Comparison of ENCODE assay signal across 8 mouse cellular contexts in genomic region chr3:40846473-40846956, GRCm38 (mm10). TPM values are rescaled to one million over a fixed set of nuclear protein-coding genes. Genes with fewer than 3 reads are reported as not detected.
DNase-seq lines count a peak whose midpoint lies in the region; ATAC-seq and TF ChIP-seq lines count a peak whose summit lies in the region.
"Not testable (repeated sequence)": the region's sequence is repeated elsewhere in the genome, so short reads cannot be mapped to it uniquely, and the experiment has no call there.

Gene Mfsd8 (minus strand): TSS chr3:40846886.

- peak; percentile 99 for ATAC-seq in heart, embryonic 15.5 days (replicated peaks; ENCODE audit: insufficient number of reproducible peaks, insufficient read depth, low FRiP score, low read depth)
- ATAC-seq in liver, embryonic 14.5 days (ENCODE audit: insufficient read depth), result peak; percentile 99
- peak; percentile 98 for ATAC-seq in neural tube, embryonic 11.5 days (ENCODE audit: insufficient read depth, low FRiP score, low TSS enrichment)
- ATAC-seq in stomach, postnatal 0 days (ENCODE audit: low FRiP score, low TSS enrichment), result peak; percentile 99

- peak; percentile 56 for TF ChIP-seq EP300 in liver, embryonic 14.5 days (IDR thresholded peaks at IDR 0.05; ENCODE audit: low read depth)
- peak; percentile 87 for TF ChIP-seq EP300 in stomach, postnatal 0 days (optimal IDR thresholded peaks at IDR 0.05)

- peak within 1 kb of the TSS; percentile 87 for H3K27ac ChIP-seq in forebrain, embryonic 10.5 days
- peak within 1 kb of the TSS; percentile 79 for H3K27ac ChIP-seq in heart, embryonic 15.5 days
- peak within 1 kb of the TSS; percentile 74 for H3K27ac ChIP-seq in liver, embryonic 14.5 days
- peak within 1 kb of the TSS; percentile 50; the same call in 1 of the 2 replicates for H3K27ac ChIP-seq in neural tube, embryonic 11.5 days (ENCODE audit: low read depth, low read length)
- peak within 1 kb of the TSS; percentile 84 for H3K27ac ChIP-seq in stomach, postnatal 0 days (replicated peaks)

- H3K36me3 ChIP-seq in forebrain, embryonic 10.5 days (replicated peaks); heart, embryonic 15.5 days; liver, embryonic 14.5 days (replicated peaks; ENCODE audit: control insufficient read depth, insufficient read depth, low read depth); neural tube, embryonic 11.5 days (ENCODE audit: control insufficient read depth, insufficient read depth, low read length); stomach, postnatal 0 days (ENCODE audit: control insufficient read depth, insufficient read depth, low read length): not testable (repeated sequence)

- peak; percentile 93 to 95 for DNase-seq in CD8-positive naive resting alpha-beta T cell, adult 2 months (ENCODE audit: low read depth in 2 of 2, low spot score in 2 of 2)
- peak; percentile 75 for DNase-seq in c-Kit-positive CD71-negative TER-119-negative erythroid progenitor cells, embryonic 14.5 days (ENCODE audit: low read depth)
- peak; percentile 98 for DNase-seq in forebrain, embryonic 10.5 days (ENCODE audit: extremely low spot score, low spot score)
- peak; percentile 95 to 99 for DNase-seq in kidney, postnatal 25 days
- peak; percentile 94 to 96 (median 95) for DNase-seq in liver, embryonic 14.5 days (ENCODE audit: low read depth in 3 of 3, low spot score in 3 of 3)
- DNase-seq in neural tube, embryonic 11.5 days (ENCODE audit: low spot score), result peak; percentile 98
- DNase-seq in stomach, postnatal 0 days (ENCODE audit: low spot score), result peak; percentile 98

- not testable (repeated sequence) for H3K4me1 ChIP-seq in forebrain, embryonic 10.5 days; heart, embryonic 15.5 days (replicated peaks); liver, embryonic 14.5 days (replicated peaks; ENCODE audit: control insufficient read depth in 2 of 2, insufficient read depth in 2 of 2, low read length in 1 of 2); neural tube, embryonic 11.5 days (ENCODE audit: control insufficient read depth, insufficient read depth, low read length); stomach, postnatal 0 days (replicated peaks; ENCODE audit: control insufficient read depth, insufficient read depth)

- not testable (repeated sequence) for H3K9me3 ChIP-seq in forebrain, embryonic 10.5 days; heart, embryonic 15.5 days (replicated peaks); liver, embryonic 14.5 days (ENCODE audit: control insufficient read depth, low read length); neural tube, embryonic 11.5 days (ENCODE audit: control insufficient read depth, low read length); stomach, postnatal 0 days (ENCODE audit: control insufficient read depth, low read length)

- WGBS in forebrain, embryonic 10.5 days, result under 1% methylated on average over 39 of the region's 39 CpGs
- WGBS in heart, embryonic 15.5 days, result under 1% methylated on average over 38 of the region's 39 CpGs
- WGBS in liver, embryonic 14.5 days (ENCODE audit: insufficient replicate concordance), result 0% methylated on average over 33 of the region's 39 CpGs
- under 1% methylated on average over 33 of the region's 39 CpGs for WGBS in neural tube, embryonic 11.5 days
- under 1% methylated on average over 38 of the region's 39 CpGs for WGBS in stomach, postnatal 0 days

- peak; percentile 85 for TF ChIP-seq CTCF in liver, embryonic 14.5 days (IDR thresholded peaks at IDR 0.05; ENCODE audit: low read depth)
- peak; percentile 80 for TF ChIP-seq CTCF in stomach, postnatal 0 days (IDR thresholded peaks at IDR 0.05; ENCODE audit: low read depth)

- peak within 1 kb of the TSS; percentile 62 for H3K9ac ChIP-seq in heart, embryonic 15.5 days
- peak within 1 kb of the TSS; percentile 85 for H3K9ac ChIP-seq in liver, embryonic 14.5 days (replicated peaks)
- H3K9ac ChIP-seq in neural tube, embryonic 11.5 days (ENCODE audit: low read length), result peak within 1 kb of the TSS; percentile 59
- peak within 1 kb of the TSS; percentile 63 for H3K9ac ChIP-seq in stomach, postnatal 0 days (ENCODE audit: low read length)

- H3K4me2 ChIP-seq in heart, embryonic 15.5 days, result peak within 1 kb of the TSS; percentile 84
- peak within 1 kb of the TSS; percentile 82 for H3K4me2 ChIP-seq in liver, embryonic 14.5 days (ENCODE audit: low read depth)
- peak within 1 kb of the TSS; percentile 56 for H3K4me2 ChIP-seq in neural tube, embryonic 11.5 days (ENCODE audit: low read depth)
- H3K4me2 ChIP-seq in stomach, postnatal 0 days (replicated peaks; ENCODE audit: low read depth), result peak within 1 kb of the TSS; percentile 59

- peak within 1 kb of the TSS; percentile 57 for H3K4me3 ChIP-seq in forebrain, embryonic 10.5 days
- peak within 1 kb of the TSS; percentile 61 for H3K4me3 ChIP-seq in heart, embryonic 15.5 days
- peak within 1 kb of the TSS; percentile 70 to 86 for H3K4me3 ChIP-seq in liver, embryonic 14.5 days (ENCODE audit: insufficient read depth in 1 of 2, low read depth in 2 of 2, low read length in 2 of 2)
- peak within 1 kb of the TSS; percentile 38 for H3K4me3 ChIP-seq in neural tube, embryonic 11.5 days (ENCODE audit: low read depth, low read length)
- peak within 1 kb of the TSS; percentile 48 for H3K4me3 ChIP-seq in stomach, postnatal 0 days (ENCODE audit: low read depth, low read length)

- not testable (repeated sequence) for H3K27me3 ChIP-seq in forebrain, embryonic 10.5 days (ENCODE audit: poor library complexity, severe bottlenecking); heart, embryonic 15.5 days; liver, embryonic 14.5 days (ENCODE audit: control insufficient read depth, insufficient read depth, low read length); neural tube, embryonic 11.5 days (ENCODE audit: control insufficient read depth, insufficient read depth, low read length); stomach, postnatal 0 days (ENCODE audit: control insufficient read depth, insufficient read depth, low read length)

RNA-seq across cellular contexts. Expression of gene Mfsd8, which starts in this region (rescaled TPM):
- 6.0 and 6.1 TPM in 2 replicates for polyA plus RNA-seq in forebrain, embryonic 10.5 days (2016; fragmentation: Nextera tagmentation; extraction: Ambion mirVana)
- polyA plus RNA-seq in heart, embryonic 15.5 days (2015; fragmentation: Nextera tagmentation; extraction: Ambion mirVana), result 6.3 and 6.6 TPM in 2 replicates
- polyA plus RNA-seq in liver, embryonic 14.5 days (2012; rRNA removed), result 1.7 and 2.5 TPM in 2 replicates
- 3.7 and 4.3 TPM in 2 replicates for polyA plus RNA-seq in liver, embryonic 14.5 days (2014; fragmentation: Nextera tagmentation; extraction: Ambion mirVana)
- polyA plus RNA-seq in neural tube, embryonic 11.5 days (2014; fragmentation: Nextera tagmentation; extraction: Ambion mirVana), result 7.5 and 7.7 TPM in 2 replicates
- 5.9 and 6.1 TPM in 2 replicates for polyA plus RNA-seq in stomach, postnatal 0 days (2015; fragmentation: Nextera tagmentation; extraction: Ambion mirVana)

Comparison
In these comparisons a context has a peak if more than half of its experiments do, and no peak if none do; other contexts are left out.
1. Peak in every context shown above with its lines: DNase-seq, ATAC-seq, H3K4me3 ChIP-seq and H3K27ac ChIP-seq.